Mouse (Mus musculus) embryonic fibroblast, embryonic 13.5 days (primary cell): Measurements from ENCODE around the gene Lrrc51. TPM values are rescaled to one million over a fixed set of nuclear protein-coding genes. Genes with fewer than 3 reads are reported as not detected.

Experiments
- H3K27ac ChIP-seq: 2 replicates; pipeline ENCODE4 v1.5.1; 2012; ENCODE audit warnings: low read length, control low read depth, inconsistent platforms; ENCODE audit not compliant: insufficient read depth
- H3K4me1 ChIP-seq: 2 replicates; pipeline ENCODE4 v1.6.1; 2011; ENCODE audit warnings: low read length; ENCODE audit not compliant: control insufficient read depth, insufficient read depth
- H3K4me3 ChIP-seq: 2 replicates; pipeline ENCODE4 v1.5.1; 2011; ENCODE audit warnings: mild to moderate bottlenecking, control low read depth, low read length; ENCODE audit not compliant: insufficient read depth
- CTCF ChIP-seq: IDR thresholded peaks from 2 replicates; pipeline ENCODE4 v1.5.1; 2011; ENCODE audit warnings: mild to moderate bottlenecking, control low read depth, low read length, moderate library complexity, borderline replicate concordance; ENCODE audit not compliant: insufficient read depth
- POLR2A ChIP-seq: IDR thresholded peaks from 2 replicates; pipeline ENCODE4 v1.6.1; 2011; ENCODE audit warnings: low read depth, mild to moderate bottlenecking, control low read depth, low read length, moderate library complexity
- polyA plus RNA-seq: library from polyadenylated mRNA; stranded (reverse); fragments of >200 nt; gene quantifications from 2 replicates; pipeline ENCODE4 v1.2.4, GENCODE M21; 2011; ENCODE audit warnings: low read depth; ENCODE audit not compliant: missing spikeins, insufficient read length

The Lrrc51 gene
- polyA plus RNA-seq, 1 experiment, result 6.0 TPM

- H3K27ac ChIP-seq, result no peak overlapping the region
- no peaks in the 10 kb centered on the region for H3K4me1 ChIP-seq
- TF ChIP-seq CTCF (no peak), POLR2A (no peak)
- no peak overlapping the region for H3K4me3 ChIP-seq
Measured at GRCm38 (mm10) chr7:101900331-101901097, 33.2 kb downstream of the Lrrc51 start.

DNA sequence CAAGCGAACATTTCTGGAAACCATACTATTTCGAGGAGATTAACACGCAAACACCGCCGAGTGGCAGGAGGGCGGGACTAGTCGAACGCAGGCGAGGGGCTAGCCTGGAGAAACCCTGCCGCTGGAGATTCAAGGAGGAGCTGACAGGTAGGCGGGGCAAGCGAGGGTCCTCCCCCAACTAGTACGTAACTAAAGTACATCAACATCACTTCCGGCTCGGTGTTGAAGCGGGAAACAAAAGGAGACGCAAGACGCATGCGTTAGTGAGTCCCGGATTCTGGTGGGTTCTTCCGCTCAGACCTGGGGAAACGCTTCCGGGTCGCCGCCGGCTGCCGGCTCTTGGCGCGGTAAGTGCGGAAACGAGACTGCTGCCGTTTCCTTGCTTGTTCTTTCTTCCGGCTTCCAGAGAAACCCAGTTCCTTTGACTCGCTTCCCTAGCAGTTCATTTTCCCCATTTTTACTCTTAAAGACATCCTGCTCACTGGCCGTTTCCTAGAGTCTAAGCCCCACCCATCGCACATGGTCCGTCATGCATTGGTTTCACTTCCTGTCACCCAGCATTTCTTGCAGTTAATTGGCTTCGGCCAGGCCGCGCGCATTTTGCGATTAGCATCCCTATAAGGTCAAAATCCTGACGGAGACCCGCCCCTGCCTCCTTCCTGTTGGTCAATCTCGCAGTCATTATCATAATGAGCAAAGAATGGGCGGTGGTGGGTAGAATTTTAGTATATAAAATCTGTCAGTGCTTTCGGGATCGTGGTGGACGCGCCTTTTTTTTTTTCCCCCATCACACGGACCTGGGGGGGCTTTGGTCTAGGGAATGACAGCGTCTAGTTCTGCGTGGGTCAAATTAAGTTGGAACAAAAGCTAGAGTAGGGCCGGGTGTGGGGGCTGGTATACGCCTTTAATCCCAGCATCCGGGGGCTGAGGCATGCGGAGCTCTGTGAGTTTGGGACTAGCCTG is 37.3 kb downstream of the Lrrc51 start:
- Histone ChIP-seq H3K4me1 (no peaks in the 10 kb centered on the region), H3K27ac (peak overlapping the region; percentile 84), H3K4me3 (peak overlapping the region; percentile 53)
- TF ChIP-seq CTCF (no peak), POLR2A (peak; percentile 92)

- TF ChIP-seq CTCF, result no peak
- TF ChIP-seq POLR2A, result no peak
- Histone ChIP-seq H3K4me1 (no peaks in the 10 kb centered on the region), H3K4me3 (peak overlapping the region; percentile 45), H3K27ac (no peak overlapping the region)
Measured at GRCm38 (mm10) chr7:101895695-101896094, 38.0 kb downstream of the Lrrc51 start.

GRCm38 (mm10) chr7:101888460-101888859 is 45.2 kb downstream of the Lrrc51 start:
- H3K4me3 ChIP-seq, result no peak overlapping the region
- no peak overlapping the region for H3K27ac ChIP-seq
- H3K4me1 ChIP-seq, result no peaks in the 10 kb centered on the region
- TF ChIP-seq CTCF (no peak), POLR2A (no peak)

DNA sequence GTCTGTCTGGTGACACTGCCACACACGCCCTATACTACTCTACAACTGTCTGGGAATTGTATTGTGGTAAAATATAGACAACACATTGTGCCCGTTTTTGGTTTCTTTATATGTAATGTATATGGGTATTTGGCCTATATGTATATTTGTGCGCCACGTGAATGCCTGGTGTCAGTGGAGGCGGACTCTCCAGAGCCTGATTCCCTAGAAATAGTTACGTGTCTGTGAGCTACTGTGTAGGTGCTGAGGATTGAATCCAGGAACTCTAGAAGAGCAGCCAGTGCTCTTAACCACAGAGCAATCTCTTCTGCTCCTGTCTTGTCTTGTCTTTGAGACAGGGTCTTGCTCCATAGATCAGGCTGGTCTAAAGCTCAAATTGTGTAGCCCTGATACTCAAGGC is 47.4 kb downstream of the Lrrc51 start:
- TF ChIP-seq CTCF (no peak), POLR2A (no peak)
- Histone ChIP-seq H3K27ac (no peak overlapping the region), H3K4me3 (no peak overlapping the region), H3K4me1 (no peaks in the 10 kb centered on the region)

- H3K4me3 ChIP-seq, result no peak overlapping the region
- no peaks in the 10 kb centered on the region for H3K4me1 ChIP-seq
- H3K27ac ChIP-seq, result no peak overlapping the region
- TF ChIP-seq POLR2A (no peak), CTCF (no peak)
Measured at GRCm38 (mm10) chr7:101884160-101884559, 49.5 kb downstream of the Lrrc51 start.

DNA sequence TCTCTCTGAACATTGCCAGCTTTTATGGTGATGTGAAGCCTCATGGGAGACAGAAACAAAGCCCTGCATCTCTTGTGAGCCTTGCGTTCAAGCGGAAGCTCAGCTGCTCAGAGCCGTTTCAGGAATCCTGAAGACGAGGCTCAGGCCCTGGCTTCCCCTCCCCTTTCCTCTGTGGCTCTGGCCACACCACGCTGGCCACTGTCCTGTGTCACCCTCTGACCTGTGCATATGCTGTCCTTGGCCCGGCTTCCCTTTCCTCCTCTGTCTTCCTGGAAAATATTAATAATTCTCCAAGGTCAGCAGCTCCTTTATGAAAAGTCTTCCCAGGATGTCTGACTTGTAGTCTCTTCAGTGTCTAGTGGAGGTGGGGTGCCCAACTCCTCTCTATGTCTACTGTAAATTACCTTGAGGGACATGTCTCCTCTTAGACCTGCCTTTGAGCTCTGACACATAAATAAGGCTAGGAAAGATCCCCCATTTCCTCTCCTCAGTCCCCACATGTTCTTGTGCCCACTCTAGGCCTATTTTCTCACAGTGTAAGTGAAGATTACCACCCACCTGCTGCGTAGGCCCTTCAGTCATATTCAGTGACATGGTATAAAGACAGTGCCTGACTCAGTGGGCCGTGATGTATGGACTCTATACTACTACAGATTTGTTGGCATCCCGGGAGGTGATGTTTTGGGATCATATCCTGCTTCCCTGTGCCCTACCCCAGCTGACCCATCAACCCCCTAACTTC is 51.1 kb downstream of the Lrrc51 start:
- Histone ChIP-seq H3K27ac (no peak overlapping the region), H3K4me3 (no peak overlapping the region), H3K4me1 (no peaks in the 10 kb centered on the region)
- TF ChIP-seq POLR2A (no peak), CTCF (no peak)

DNA sequence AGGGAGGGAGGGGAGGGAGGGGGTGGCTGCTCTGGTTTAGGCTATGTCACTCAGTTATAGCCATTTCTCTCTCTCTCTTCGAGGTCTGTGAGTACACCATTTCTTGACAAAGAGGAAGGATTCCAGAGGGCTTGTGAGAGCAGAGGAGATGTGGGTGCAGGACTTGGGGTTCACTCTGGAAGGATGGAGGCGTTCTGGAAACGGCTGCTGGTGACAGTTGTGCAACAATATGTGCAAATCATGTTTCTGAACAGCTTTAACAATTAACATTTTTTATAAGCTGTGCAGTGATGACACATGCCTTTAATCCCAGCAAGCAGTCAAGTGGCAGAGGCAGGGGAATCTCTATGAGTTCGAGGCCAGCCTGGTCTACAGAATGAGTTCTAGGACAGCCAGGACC is 52.8 kb downstream of the Lrrc51 start:
- H3K27ac ChIP-seq, result no peak overlapping the region
- no peak for TF ChIP-seq POLR2A
- TF ChIP-seq CTCF, result no peak
- no peak overlapping the region for H3K4me3 ChIP-seq
- H3K4me1 ChIP-seq, result no peaks in the 10 kb centered on the region

- Histone ChIP-seq H3K4me3 (no peak overlapping the region), H3K27ac (no peak overlapping the region), H3K4me1 (no peaks in the 10 kb centered on the region)
- no peak for TF ChIP-seq CTCF
Measured at GRCm38 (mm10) chr7:101875978-101876377, 57.7 kb downstream of the Lrrc51 start.

- Histone ChIP-seq H3K4me1 (no peaks in the 10 kb centered on the region; the same call in 1 of the 2 replicates), H3K4me3 (no peak overlapping the region), H3K27ac (no peak overlapping the region)
- TF ChIP-seq POLR2A, result no peak
- no peak for TF ChIP-seq CTCF
Measured at GRCm38 (mm10) chr7:101871296-101871695, 62.4 kb downstream of the Lrrc51 start.
